Mouse (Mus musculus): Measurements from ENCODE around the gene Zfp790.
"Not testable (repeated sequence)": the region's sequence is repeated elsewhere in the genome, so short reads cannot be mapped to it uniquely, and the experiment has no call there.

DNA sequence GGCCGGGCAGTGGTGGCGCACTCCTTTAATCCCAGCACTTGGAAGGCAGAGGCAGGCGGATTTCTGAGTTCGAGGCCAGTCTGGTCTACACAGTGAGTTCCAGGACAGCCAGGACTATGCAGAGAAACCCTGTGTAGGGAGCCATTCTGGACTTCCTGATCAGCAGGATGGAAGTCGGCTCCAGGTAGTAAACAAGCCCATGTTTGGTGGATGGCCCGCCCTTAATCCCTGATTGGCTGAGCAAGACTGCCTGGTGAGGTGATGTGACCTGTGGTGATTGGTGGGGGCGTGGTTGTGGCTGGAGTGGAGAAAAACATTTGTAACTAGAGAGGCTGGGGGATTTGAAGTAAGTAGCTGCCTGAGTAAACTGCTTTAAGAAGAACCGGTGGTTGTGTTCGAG is 61.6 kb downstream of the Zfp790 start:
- not testable (repeated sequence) for TF ChIP-seq EP300, CTCF (IDR thresholded peaks at IDR 0.05; ENCODE audit: low read depth)
